In genomic region chr11:118316231-118316806, GRCm38 (mm10) we compare ENCODE assay signal across 16 mouse cellular contexts. TPM values are rescaled to one million over a fixed set of nuclear protein-coding genes. Genes with fewer than 3 reads are reported as not detected.
DNase-seq lines count a peak whose midpoint lies in the region; ATAC-seq and TF ChIP-seq lines count a peak whose summit lies in the region.
"Had no signal": no experiment of that assay in that cellular context is flagged by ENCODE, and none has a peak within 500 bp of the region (broad histone marks: within the 10 kb centered on the region; RNA-seq: fewer than 3 reads in every experiment).

No protein-coding gene starts in this region.

- H3K27ac ChIP-seq in gastrocnemius, adult 2 months = no peak overlapping the region
- peak overlapping the region; percentile 42 for H3K27ac ChIP-seq in heart, embryonic 13.5 days (replicated peaks)
- H3K27ac ChIP-seq in liver, embryonic 12.5 days = no peak overlapping the region
- H3K27ac ChIP-seq in liver, postnatal 0 days (ENCODE audit: low read depth) = no peak overlapping the region
- H3K27ac ChIP-seq: embryonic facial prominence, embryonic 13.5 days; forebrain, embryonic 12.5 days; hindbrain, embryonic 10.5 days; hindbrain, embryonic 14.5 days; intestine, embryonic 15.5 days had no signal

- 35% methylated on average over 8 of the region's 8 CpGs for WGBS in heart, embryonic 13.5 days
- 42% methylated on average over 8 of the region's 8 CpGs for WGBS in liver, embryonic 12.5 days (ENCODE audit: insufficient replicate concordance)
- WGBS in liver, postnatal 0 days (ENCODE audit: insufficient replicate concordance) = 66% methylated on average over 8 of the region's 8 CpGs

- H3K9ac ChIP-seq in heart, embryonic 13.5 days = no peak overlapping the region
- no peak overlapping the region for H3K9ac ChIP-seq in liver, embryonic 12.5 days
- no peak overlapping the region for H3K9ac ChIP-seq in liver, postnatal 0 days (replicated peaks)
- H3K9ac ChIP-seq: embryonic facial prominence, embryonic 13.5 days; forebrain, embryonic 12.5 days; hindbrain, embryonic 14.5 days; intestine, embryonic 15.5 days had no signal

- no peak overlapping the region for H3K4me3 ChIP-seq in gastrocnemius, adult 2 months
- no peak overlapping the region for H3K4me3 ChIP-seq in heart, embryonic 13.5 days
- H3K4me3 ChIP-seq in liver, embryonic 12.5 days = no peak overlapping the region
- H3K4me3 ChIP-seq in liver, postnatal 0 days (ENCODE audit: low read depth, low read length) = no peak overlapping the region
- H3K4me3 ChIP-seq: embryonic facial prominence, embryonic 13.5 days; forebrain, embryonic 12.5 days; hindbrain, embryonic 10.5 days; intestine, embryonic 15.5 days had no signal

- peaks cover 80% of the 10 kb centered on the region for H3K36me3 ChIP-seq in heart, embryonic 13.5 days
- H3K36me3 ChIP-seq in liver, embryonic 12.5 days = no peaks in the 10 kb centered on the region
- H3K36me3 ChIP-seq in liver, postnatal 0 days (replicated peaks; ENCODE audit: insufficient read depth, low read length) = no peaks in the 10 kb centered on the region
- H3K36me3 ChIP-seq: G1E had no signal

- no peak for TF ChIP-seq CTCF in gastrocnemius, adult 2 months (IDR thresholded peaks at IDR 0.05)
- TF ChIP-seq CTCF in liver, postnatal 0 days (IDR thresholded peaks at IDR 0.05; ENCODE audit: low read depth) = no peak

- ATAC-seq in heart, embryonic 13.5 days (ENCODE audit: extremely low read depth, insufficient number of reproducible peaks, low FRiP score, low TSS enrichment) = no peak
- peak; percentile 54; the same call in 1 of the 2 replicates for ATAC-seq in liver, embryonic 12.5 days
- no peak for ATAC-seq in liver, postnatal 0 days
- ATAC-seq: CD4-positive, CD25-positive, alpha-beta regulatory T cell, adult 4 months had no signal

- intact Hi-C loops in gastrocnemius, adult 2 months (cut with DNase I) = loop anchor here (5.0 kb wide), 1 partner anchor 36 kb away; no protein-coding TSS in a partner anchor
- intact Hi-C loops in heart, postnatal 14 days (cut with DNase I) = no loop called here

- no peak for TF ChIP-seq EP300 in liver, postnatal 0 days (IDR thresholded peaks at IDR 0.05; ENCODE audit: low read depth)

- peaks cover 17% of the 10 kb centered on the region for H3K4me1 ChIP-seq in heart, embryonic 13.5 days
- H3K4me1 ChIP-seq in liver, embryonic 12.5 days = peaks cover 21% of the 10 kb centered on the region
- no peaks in the 10 kb centered on the region for H3K4me1 ChIP-seq in liver, postnatal 0 days (ENCODE audit: insufficient read depth)
- H3K4me1 ChIP-seq: embryonic facial prominence, embryonic 13.5 days; intestine, embryonic 15.5 days had no signal

- peak; percentile 5 for DNase-seq in gastrocnemius, adult 2 months
- DNase-seq in gastrocnemius, postnatal 25 days = no peak
- DNase-seq in heart, postnatal 14 days = no peak
- no peak for DNase-seq in liver, postnatal 0 days
- DNase-seq in cerebellum, postnatal 25 days = no peak
- DNase-seq: gastrocnemius, postnatal 14 days had no signal

- H3K9me3 ChIP-seq in heart, embryonic 13.5 days = no peaks in the 10 kb centered on the region
- H3K9me3 ChIP-seq in liver, embryonic 12.5 days (replicated peaks) = no peaks in the 10 kb centered on the region
- H3K9me3 ChIP-seq in liver, postnatal 0 days (ENCODE audit: low read length) = no peaks in the 10 kb centered on the region
- H3K9me3 ChIP-seq: embryonic facial prominence, embryonic 13.5 days; forebrain, embryonic 12.5 days; G1E; hindbrain, embryonic 10.5 days; intestine, embryonic 15.5 days had no signal

- no peaks in the 10 kb centered on the region for H3K27me3 ChIP-seq in heart, embryonic 13.5 days (replicated peaks)
- no peaks in the 10 kb centered on the region for H3K27me3 ChIP-seq in liver, embryonic 12.5 days (replicated peaks)
- no peaks in the 10 kb centered on the region for H3K27me3 ChIP-seq in liver, postnatal 0 days (ENCODE audit: insufficient read depth, low read length)
- H3K27me3 ChIP-seq: embryonic facial prominence, embryonic 13.5 days; forebrain, embryonic 12.5 days; intestine, embryonic 15.5 days had no signal

- H3K4me2 ChIP-seq in heart, embryonic 13.5 days = no peak overlapping the region
- no peak overlapping the region for H3K4me2 ChIP-seq in liver, embryonic 12.5 days
- H3K4me2 ChIP-seq in liver, postnatal 0 days (ENCODE audit: low read depth, low read length) = no peak overlapping the region
- H3K4me2 ChIP-seq: embryonic facial prominence, embryonic 13.5 days; forebrain, embryonic 12.5 days; hindbrain, embryonic 14.5 days; intestine, embryonic 15.5 days had no signal

RNA-seq across cellular contexts. Expression of gene Cep295nl, which starts 26.0 kb away (rescaled TPM):
- 1 to 10 TPM; 1.0 to 1.1 TPM for total RNA-seq in gastrocnemius, adult 2 months (2021)
- total RNA-seq in gastrocnemius, postnatal 25 days (2021) = 1 to 10 TPM in 1 of 2 experiments, under 1 TPM in 1; 0.99 to 1.0 TPM
- polyA plus RNA-seq in heart, embryonic 13.5 days (2015; fragmentation: Nextera tagmentation; extraction: Ambion mirVana) = 0.15 and 0.27 TPM in 2 replicates
- 1 to 10 TPM in 1 of 2 experiments, under 1 TPM in 1; 1.00 to 2.0 TPM for total RNA-seq in heart, postnatal 14 days (2021)
- polyA plus RNA-seq in liver, embryonic 12.5 days (2016; fragmentation: Nextera tagmentation; extraction: Ambion mirVana) = 0.08 and 0.11 TPM in 2 replicates
- 0.05 TPM in 1 of 2 replicates, not detected in the other for polyA plus RNA-seq in liver, postnatal 0 days (2015; fragmentation: Nextera tagmentation; extraction: Ambion mirVana)
- total RNA-seq: granulocyte monocyte progenitor cell, adult 5-6 weeks had no signal
- polyA plus RNA-seq: G1E; hindbrain, embryonic 14.5 days had no signal

RNA-seq across cellular contexts. Expression of gene Usp36, which starts 26.3 kb away (rescaled TPM):
- total RNA-seq in gastrocnemius, adult 2 months (2021) = 10 to 100 TPM; 15.7 to 17.4 TPM
- 10 to 100 TPM; 11.9 to 12.8 TPM for total RNA-seq in gastrocnemius, postnatal 25 days (2021)
- 12.8 and 13.4 TPM in 2 replicates for polyA plus RNA-seq in heart, embryonic 13.5 days (2015; fragmentation: Nextera tagmentation; extraction: Ambion mirVana)
- 10 to 100 TPM; 14.4 to 15.6 TPM for total RNA-seq in heart, postnatal 14 days (2021)
- polyA plus RNA-seq in liver, embryonic 12.5 days (2016; fragmentation: Nextera tagmentation; extraction: Ambion mirVana) = 12.5 and 14.3 TPM in 2 replicates
- 3.2 and 3.8 TPM in 2 replicates for polyA plus RNA-seq in liver, postnatal 0 days (2015; fragmentation: Nextera tagmentation; extraction: Ambion mirVana)

RNA-seq across cellular contexts. Expression of gene Timp2, which starts 39.2 kb away (rescaled TPM):
- 100 to 1,000 TPM in 1 of 2 experiments, 10 to 100 TPM in 1; 70.1 to 115 TPM for total RNA-seq in gastrocnemius, adult 2 months (2021)
- 10 to 100 TPM; 77.3 to 96.4 TPM for total RNA-seq in gastrocnemius, postnatal 25 days (2021)
- 61.0 and 63.6 TPM in 2 replicates for polyA plus RNA-seq in heart, embryonic 13.5 days (2015; fragmentation: Nextera tagmentation; extraction: Ambion mirVana)
- 100 to 1,000 TPM; 150 to 168 TPM for total RNA-seq in heart, postnatal 14 days (2021)
- polyA plus RNA-seq in liver, embryonic 12.5 days (2016; fragmentation: Nextera tagmentation; extraction: Ambion mirVana) = 8.7 and 9.9 TPM in 2 replicates
- 8.4 TPM in 2 replicates for polyA plus RNA-seq in liver, postnatal 0 days (2015; fragmentation: Nextera tagmentation; extraction: Ambion mirVana)
- total RNA-seq: G1E had no signal
- polyA plus RNA-seq: G1E had no signal
